9 mouse cellular contexts compared by ENCODE assay signal in the genomic region with DNA sequence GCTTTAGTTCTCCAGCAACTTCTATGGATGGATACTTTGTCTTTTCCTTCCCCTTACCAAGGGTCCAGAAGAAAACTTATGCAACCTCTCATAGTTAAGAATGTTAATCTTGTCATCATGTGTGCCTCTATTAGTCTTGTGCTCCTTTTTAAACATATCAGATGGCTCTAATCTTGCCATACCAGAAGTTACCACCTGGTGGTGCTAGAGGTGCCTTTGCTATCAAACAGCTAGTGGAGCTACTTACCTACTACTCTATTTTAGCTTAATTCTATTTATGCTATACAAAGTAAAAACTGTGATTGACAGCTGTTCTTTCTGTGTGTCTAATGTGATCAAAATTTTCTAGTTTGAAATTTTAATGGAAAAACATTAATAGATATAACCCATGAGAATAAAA. TPM values are rescaled to one million over a fixed set of nuclear protein-coding genes. Genes with fewer than 3 reads are reported as not detected.
DNase-seq lines count a peak whose midpoint lies in the region; ATAC-seq lines count a peak whose summit lies in the region.
"Had no signal": no experiment of that assay in that cellular context is flagged by ENCODE, and none has a peak within 500 bp of the region (broad histone marks: within the 10 kb centered on the region; RNA-seq: fewer than 3 reads in every experiment).

No protein-coding gene starts in this region.

- ATAC-seq in midbrain, embryonic 11.5 days (ENCODE audit: low FRiP score) = peak; percentile 27; the same call in 1 of the 2 replicates
- ATAC-seq in midbrain, embryonic 13.5 days = no peak
- ATAC-seq in intestine, embryonic 14.5 days (replicated peaks; ENCODE audit: low FRiP score, low TSS enrichment, low read depth) = no peak

- H3K9ac ChIP-seq in midbrain, embryonic 11.5 days (ENCODE audit: low read length) = no peak overlapping the region
- no peak overlapping the region for H3K9ac ChIP-seq in midbrain, embryonic 13.5 days (replicated peaks)
- H3K9ac ChIP-seq in intestine, embryonic 14.5 days (ENCODE audit: low read length) = no peak overlapping the region
- H3K9ac ChIP-seq: midbrain, embryonic 12.5 days had no signal

- H3K27ac ChIP-seq in midbrain, embryonic 11.5 days (ENCODE audit: low read depth, low read length) = no peak overlapping the region
- no peak overlapping the region for H3K27ac ChIP-seq in midbrain, embryonic 13.5 days
- H3K27ac ChIP-seq in intestine, embryonic 14.5 days (ENCODE audit: low read depth) = no peak overlapping the region
- no peak overlapping the region for H3K27ac ChIP-seq in limb, embryonic 10.5 days
- H3K27ac ChIP-seq: midbrain, embryonic 12.5 days had no signal

- no peaks in the 10 kb centered on the region for H3K9me3 ChIP-seq in midbrain, embryonic 11.5 days (ENCODE audit: control insufficient read depth, low read length)
- H3K9me3 ChIP-seq in midbrain, embryonic 13.5 days = no peaks in the 10 kb centered on the region
- H3K9me3 ChIP-seq in intestine, embryonic 14.5 days (ENCODE audit: control insufficient read depth, low read length) = no peaks in the 10 kb centered on the region
- no peaks in the 10 kb centered on the region for H3K9me3 ChIP-seq in limb, embryonic 10.5 days (replicated peaks)
- H3K9me3 ChIP-seq: midbrain, embryonic 12.5 days had no signal

- no peak overlapping the region for H3K4me3 ChIP-seq in midbrain, embryonic 11.5 days (ENCODE audit: low read depth, low read length)
- no peak overlapping the region for H3K4me3 ChIP-seq in midbrain, embryonic 13.5 days (replicated peaks)
- H3K4me3 ChIP-seq in intestine, embryonic 14.5 days (ENCODE audit: low read depth, low read length) = no peak overlapping the region
- H3K4me3 ChIP-seq in limb, embryonic 10.5 days = no peak overlapping the region
- H3K4me3 ChIP-seq: midbrain, embryonic 12.5 days had no signal

- no peaks in the 10 kb centered on the region for H3K36me3 ChIP-seq in midbrain, embryonic 11.5 days (ENCODE audit: control insufficient read depth, insufficient read depth, low read length)
- H3K36me3 ChIP-seq in midbrain, embryonic 13.5 days = no peaks in the 10 kb centered on the region
- no peaks in the 10 kb centered on the region for H3K36me3 ChIP-seq in intestine, embryonic 14.5 days (ENCODE audit: control insufficient read depth, insufficient read depth, low read length)
- no peaks in the 10 kb centered on the region for H3K36me3 ChIP-seq in limb, embryonic 10.5 days
- H3K36me3 ChIP-seq: midbrain, embryonic 12.5 days had no signal

- peak; percentile 96 for DNase-seq in midbrain, embryonic 11.5 days (ENCODE audit: low spot score, missing footprints)
- peak; percentile 65 for DNase-seq in ZHBTc4 (ENCODE audit: low read depth, low spot score)
- peak; percentile 85 for DNase-seq in embryo, embryonic 10.5 days (ENCODE audit: low spot score)
- DNase-seq in intestine, embryonic 14.5 days (ENCODE audit: low spot score) = peak; percentile 75
- peak; percentile 52 for DNase-seq in limb, embryonic 10.5 days (ENCODE audit: low spot score)
- DNase-seq in right cerebral cortex, postnatal 25 days = peak; percentile 13
- DNase-seq in natural killer cell, adult 2 months (ENCODE audit: low spot score in 2 of 2) = no peak

- no peaks in the 10 kb centered on the region for H3K27me3 ChIP-seq in midbrain, embryonic 11.5 days (ENCODE audit: control insufficient read depth, insufficient read depth, low read length)
- H3K27me3 ChIP-seq in midbrain, embryonic 13.5 days = no peaks in the 10 kb centered on the region
- H3K27me3 ChIP-seq in intestine, embryonic 14.5 days (replicated peaks; ENCODE audit: control insufficient read depth, insufficient read depth, low read length) = no peaks in the 10 kb centered on the region
- no peaks in the 10 kb centered on the region for H3K27me3 ChIP-seq in limb, embryonic 10.5 days (ENCODE audit: low read depth, poor library complexity, severe bottlenecking)
- H3K27me3 ChIP-seq: midbrain, embryonic 12.5 days had no signal

- no peak overlapping the region for H3K4me2 ChIP-seq in midbrain, embryonic 11.5 days
- H3K4me2 ChIP-seq in midbrain, embryonic 13.5 days (replicated peaks) = no peak overlapping the region
- H3K4me2 ChIP-seq in intestine, embryonic 14.5 days (ENCODE audit: low read length) = no peak overlapping the region
- H3K4me2 ChIP-seq: midbrain, embryonic 12.5 days had no signal

- no peaks in the 10 kb centered on the region for H3K4me1 ChIP-seq in midbrain, embryonic 11.5 days (ENCODE audit: control insufficient read depth, insufficient read depth, low read length)
- H3K4me1 ChIP-seq in midbrain, embryonic 13.5 days (replicated peaks) = no peaks in the 10 kb centered on the region
- no peaks in the 10 kb centered on the region for H3K4me1 ChIP-seq in intestine, embryonic 14.5 days (replicated peaks; ENCODE audit: control insufficient read depth, insufficient read depth, low read length)
- no peaks in the 10 kb centered on the region for H3K4me1 ChIP-seq in limb, embryonic 10.5 days
- H3K4me1 ChIP-seq: midbrain, embryonic 12.5 days had no signal

RNA-seq across cellular contexts. Expression of a gene that starts 10.8 kb away (rescaled TPM):
- polyA plus RNA-seq in midbrain, embryonic 11.5 days (2014; fragmentation: Nextera tagmentation; extraction: Ambion mirVana) = not detected in 2 replicates
- not detected in 2 replicates for polyA plus RNA-seq in midbrain, embryonic 13.5 days (2015; fragmentation: Nextera tagmentation; extraction: Ambion mirVana)
- not detected in 2 replicates for polyA plus RNA-seq in intestine, embryonic 14.5 days (2014; fragmentation: Nextera tagmentation; extraction: Ambion mirVana)
- not detected in 2 replicates for polyA plus RNA-seq in limb, embryonic 10.5 days (2016; fragmentation: Nextera tagmentation; extraction: Ambion mirVana)
- polyA plus RNA-seq: midbrain, embryonic 12.5 days had no signal

RNA-seq across cellular contexts. Expression of a gene that starts 29.6 kb away (rescaled TPM):
- not detected in 2 replicates for polyA plus RNA-seq in midbrain, embryonic 11.5 days (2014; fragmentation: Nextera tagmentation; extraction: Ambion mirVana)
- polyA plus RNA-seq in midbrain, embryonic 13.5 days (2015; fragmentation: Nextera tagmentation; extraction: Ambion mirVana) = not detected in 2 replicates
- polyA plus RNA-seq in intestine, embryonic 14.5 days (2014; fragmentation: Nextera tagmentation; extraction: Ambion mirVana) = not detected in 2 replicates
- polyA plus RNA-seq in limb, embryonic 10.5 days (2016; fragmentation: Nextera tagmentation; extraction: Ambion mirVana) = not detected in 2 replicates
- polyA plus RNA-seq: midbrain, embryonic 12.5 days had no signal

Comparison
In these comparisons a context has a peak if more than half of its experiments do, and no peak if none do; other contexts are left out.
1. DNase-seq: peak in midbrain, embryonic 11.5 days (single experiment), ZHBTc4 (single experiment), embryo, embryonic 10.5 days (single experiment), intestine, embryonic 14.5 days (single experiment), limb, embryonic 10.5 days (single experiment) and right cerebral cortex, postnatal 25 days (single experiment); none in natural killer cell, adult 2 months (0 of 2).